Mouse (Mus musculus): ENCODE results near the gene Sppl2b. TPM values are rescaled to one million over a fixed set of nuclear protein-coding genes. Genes with fewer than 3 reads are reported as not detected.
"Not testable (repeated sequence)": the region's sequence is repeated elsewhere in the genome, so short reads cannot be mapped to it uniquely, and the experiment has no call there.

Sppl2b gene
- polyA plus RNA-seq, 1 experiment from 2014 or later = 17.7 TPM

DNA sequence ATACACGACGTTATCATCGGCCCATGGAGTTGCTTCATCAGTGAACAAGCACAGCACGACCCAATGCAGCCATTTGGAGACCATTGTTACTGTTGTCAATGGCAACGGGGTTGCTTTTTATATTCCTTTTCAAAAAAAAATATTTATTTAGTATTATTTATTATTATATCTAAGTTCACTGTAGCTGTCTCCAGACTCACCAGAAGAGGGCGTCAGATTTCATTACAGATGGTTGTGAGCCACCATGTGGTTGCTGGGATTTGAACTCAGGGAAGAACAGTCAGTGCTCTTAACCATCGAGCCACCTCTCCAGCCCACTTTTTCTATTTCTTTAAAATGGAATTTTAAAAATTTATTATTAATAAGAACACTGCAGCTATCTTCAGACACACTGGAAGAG lies 40.3 kb upstream of the Sppl2b start:
- Histone ChIP-seq H3K4me3 (ENCODE audit: low read depth, low read length) (no peak overlapping the region), H3K9ac (ENCODE audit: low read length) (no peak overlapping the region), H3K4me2 (replicated peaks; ENCODE audit: low read depth) (no peak overlapping the region), H3K9me3 (ENCODE audit: control insufficient read depth, low read length) (no peaks in the 10 kb centered on the region), H3K36me3 (ENCODE audit: control insufficient read depth, insufficient read depth, low read length) (no peaks in the 10 kb centered on the region), H3K27ac (replicated peaks) (no peak overlapping the region), H3K27me3 (ENCODE audit: control insufficient read depth, insufficient read depth, low read length) (no peaks in the 10 kb centered on the region), H3K4me1 (replicated peaks; ENCODE audit: control insufficient read depth, insufficient read depth) (no peaks in the 10 kb centered on the region)
- peak; percentile 25; the same call in 1 of the 2 replicates for TF ChIP-seq CTCF (IDR thresholded peaks at IDR 0.05; ENCODE audit: low read depth)
- TF ChIP-seq EP300 (optimal IDR thresholded peaks at IDR 0.05) = no peak
- DNase-seq (ENCODE audit: low spot score) = no peak
- 58% methylated on average over 7 of the region's 7 CpGs for WGBS
- ATAC-seq (ENCODE audit: low FRiP score, low TSS enrichment) = no peak

DNA sequence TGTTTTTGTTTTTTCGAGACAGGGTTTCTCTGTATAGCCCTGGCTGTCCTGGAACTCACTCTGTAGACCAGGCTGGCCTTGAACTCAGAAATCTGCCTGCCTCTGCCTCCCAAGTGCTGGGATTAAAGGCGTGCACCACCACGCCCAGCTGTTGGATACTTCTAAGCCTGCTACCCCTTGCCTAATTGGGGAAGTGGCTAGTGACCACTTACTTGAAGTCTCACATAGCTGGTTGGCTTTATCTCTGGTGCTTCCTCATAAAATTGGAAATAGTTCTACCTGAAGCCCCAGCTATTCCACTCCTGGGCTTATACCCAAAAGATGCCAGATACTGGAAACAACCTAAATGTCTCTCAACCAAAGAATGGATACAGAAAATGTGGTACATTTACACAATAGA lies 38.8 kb upstream of the Sppl2b start:
- H3K9me3 ChIP-seq (ENCODE audit: control insufficient read depth, low read length); H3K4me1 ChIP-seq (replicated peaks; ENCODE audit: control insufficient read depth, insufficient read depth); H3K4me3 ChIP-seq (ENCODE audit: low read depth, low read length); H3K4me2 ChIP-seq (replicated peaks; ENCODE audit: low read depth); H3K27me3 ChIP-seq (ENCODE audit: control insufficient read depth, insufficient read depth, low read length); H3K9ac ChIP-seq (ENCODE audit: low read length); H3K36me3 ChIP-seq (ENCODE audit: control insufficient read depth, insufficient read depth, low read length); ATAC-seq (ENCODE audit: low FRiP score, low TSS enrichment); DNase-seq (ENCODE audit: low spot score); H3K27ac ChIP-seq (replicated peaks): not testable (repeated sequence)
- WGBS = 71% methylated on average over 3 of the region's 3 CpGs

DNA sequence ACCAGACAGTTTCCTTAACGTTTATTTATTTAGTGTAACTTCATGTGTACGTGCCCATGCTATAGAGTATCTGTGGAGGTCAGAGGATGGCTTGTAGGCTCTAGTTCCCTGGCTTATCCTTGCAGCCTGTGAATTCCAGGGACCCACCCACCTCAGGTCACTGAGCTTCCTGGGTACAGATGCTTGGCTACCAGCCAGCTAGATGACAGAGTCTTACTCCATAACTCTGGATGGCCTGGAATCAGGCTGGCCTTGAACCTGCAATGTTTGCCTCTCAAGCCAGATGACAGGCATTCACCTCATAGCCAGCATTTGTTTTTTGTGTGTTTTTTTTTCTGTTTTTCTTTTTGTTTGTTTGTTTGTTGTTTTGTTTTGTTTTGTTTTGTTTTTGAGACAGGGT lies 37.9 kb upstream of the Sppl2b start:
- Histone ChIP-seq H3K4me3 (ENCODE audit: low read depth, low read length) (no peak overlapping the region), H3K27me3 (ENCODE audit: control insufficient read depth, insufficient read depth, low read length) (no peaks in the 10 kb centered on the region), H3K9ac (ENCODE audit: low read length) (no peak overlapping the region), H3K27ac (replicated peaks) (no peak overlapping the region), H3K4me2 (replicated peaks; ENCODE audit: low read depth) (no peak overlapping the region), H3K9me3 (ENCODE audit: control insufficient read depth, low read length) (no peaks in the 10 kb centered on the region), H3K36me3 (ENCODE audit: control insufficient read depth, insufficient read depth, low read length) (no peaks in the 10 kb centered on the region), H3K4me1 (replicated peaks; ENCODE audit: control insufficient read depth, insufficient read depth) (no peaks in the 10 kb centered on the region)
- no peak for ATAC-seq (ENCODE audit: low FRiP score, low TSS enrichment)
- WGBS = 51% methylated on average over 2 of the region's 2 CpGs
- peak; percentile 18 for DNase-seq (ENCODE audit: low spot score)
- TF ChIP-seq EP300 (optimal IDR thresholded peaks at IDR 0.05) (no peak), CTCF (IDR thresholded peaks at IDR 0.05; ENCODE audit: low read depth) (no peak)

DNA sequence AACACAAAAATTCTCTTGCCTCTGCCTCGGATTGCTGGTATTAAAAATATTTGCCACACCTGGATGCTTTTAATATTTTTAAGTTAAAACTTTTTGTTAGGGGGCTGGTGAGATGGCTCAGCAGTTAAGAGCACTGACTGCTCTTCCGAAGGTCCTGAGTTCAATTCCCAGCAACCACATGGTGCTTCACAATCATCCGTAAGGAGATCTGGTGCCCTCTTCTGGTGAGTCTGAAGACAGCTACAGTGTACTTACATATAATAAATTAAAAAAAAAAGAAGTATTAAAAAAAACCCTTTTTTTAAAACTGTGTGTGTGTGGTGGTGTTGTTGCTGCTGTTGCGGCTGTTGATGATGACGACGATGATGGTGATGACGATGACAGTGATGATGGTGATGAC lies 37.1 kb upstream of the Sppl2b start:
- H3K27ac ChIP-seq (replicated peaks); ATAC-seq (ENCODE audit: low FRiP score, low TSS enrichment); DNase-seq (ENCODE audit: low spot score); H3K9me3 ChIP-seq (ENCODE audit: control insufficient read depth, low read length); H3K36me3 ChIP-seq (ENCODE audit: control insufficient read depth, insufficient read depth, low read length); H3K4me1 ChIP-seq (replicated peaks; ENCODE audit: control insufficient read depth, insufficient read depth); H3K4me3 ChIP-seq (ENCODE audit: low read depth, low read length); H3K9ac ChIP-seq (ENCODE audit: low read length); H3K27me3 ChIP-seq (ENCODE audit: control insufficient read depth, insufficient read depth, low read length); H3K4me2 ChIP-seq (replicated peaks; ENCODE audit: low read depth): not testable (repeated sequence)
- TF ChIP-seq CTCF (IDR thresholded peaks at IDR 0.05; ENCODE audit: low read depth) = peak; percentile 60
- 80% methylated on average over 7 of the region's 7 CpGs for WGBS

DNA sequence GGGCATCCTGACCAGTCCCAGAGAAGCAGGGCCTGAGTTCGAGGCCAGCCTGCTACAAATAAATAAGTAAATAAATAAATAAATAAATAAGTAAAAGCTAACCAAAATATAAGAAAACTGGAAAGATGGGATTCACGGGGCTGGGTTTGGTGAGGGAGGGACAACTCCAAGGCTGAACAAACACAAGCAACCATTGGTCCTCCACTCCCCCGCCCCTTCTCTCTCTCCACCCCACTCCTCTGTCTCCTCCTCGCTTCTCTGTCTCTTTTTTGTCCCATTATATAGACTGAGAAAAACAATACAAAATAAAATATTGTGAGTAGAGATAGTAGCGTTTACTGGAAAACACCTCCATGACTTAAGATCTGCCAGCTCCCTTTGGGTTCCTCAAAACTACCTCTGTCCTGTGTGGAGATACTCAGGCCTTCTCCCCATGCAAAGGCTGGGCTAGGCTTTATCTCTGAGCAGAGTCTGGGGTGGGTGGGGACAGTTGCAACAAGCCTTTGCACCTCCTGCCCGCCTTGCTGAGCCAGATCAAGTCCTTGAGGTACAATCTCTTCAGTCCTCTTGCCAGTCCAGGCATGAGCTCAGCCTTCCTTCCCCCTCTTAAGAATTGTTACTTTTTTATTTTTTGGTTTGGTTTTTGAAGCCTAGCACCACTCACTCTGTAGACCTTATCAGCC lies 36.3 kb upstream of the Sppl2b start:
- 45% methylated on average over 6 of the region's 6 CpGs for WGBS

DNA sequence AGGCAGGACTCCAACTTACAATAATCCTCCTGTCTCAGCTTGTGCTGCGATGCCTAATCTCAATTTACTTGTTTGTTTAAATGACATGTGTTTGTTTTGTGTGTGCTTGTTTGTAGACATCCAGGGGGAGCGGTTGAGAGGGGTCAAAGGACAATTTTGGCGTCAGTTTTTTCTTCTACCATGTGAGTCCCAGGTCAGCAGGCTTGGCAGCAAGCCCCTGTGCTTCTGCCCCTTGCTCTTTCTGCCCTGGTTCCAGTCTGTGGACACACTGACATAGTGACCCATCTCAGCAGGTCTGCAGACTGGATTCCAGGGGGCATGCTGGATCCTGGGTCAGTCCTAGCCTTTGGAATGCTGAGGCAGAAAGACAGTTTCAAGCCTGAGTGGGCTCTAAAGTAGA lies 35.7 kb upstream of the Sppl2b start:
- H3K9me3 ChIP-seq (ENCODE audit: control insufficient read depth, low read length) = no peaks in the 10 kb centered on the region
- no peak overlapping the region for H3K27ac ChIP-seq (replicated peaks)
- whole genome bisulfite sequencing = 33% methylated on average over 3 of the region's 3 CpGs
- no peaks in the 10 kb centered on the region for H3K4me1 ChIP-seq (replicated peaks; ENCODE audit: control insufficient read depth, insufficient read depth)
- H3K27me3 ChIP-seq (ENCODE audit: control insufficient read depth, insufficient read depth, low read length) = no peaks in the 10 kb centered on the region
- no peak overlapping the region for H3K4me2 ChIP-seq (replicated peaks; ENCODE audit: low read depth)
- no peak overlapping the region for H3K4me3 ChIP-seq (ENCODE audit: low read depth, low read length)
- DNase-seq (ENCODE audit: low spot score) = no peak
- no peaks in the 10 kb centered on the region for H3K36me3 ChIP-seq (ENCODE audit: control insufficient read depth, insufficient read depth, low read length)
- no peak overlapping the region for H3K9ac ChIP-seq (ENCODE audit: low read length)
- no peak for ATAC-seq (ENCODE audit: low FRiP score, low TSS enrichment)
- TF ChIP-seq EP300 (optimal IDR thresholded peaks at IDR 0.05) (no peak), CTCF (IDR thresholded peaks at IDR 0.05; ENCODE audit: low read depth) (no peak)

More for the DNA sequence above, 36.3 kb upstream of the Sppl2b start:
- no peak for DNase-seq (ENCODE audit: low spot score)
- Histone ChIP-seq H3K4me3 (ENCODE audit: low read depth, low read length) (no peak overlapping the region), H3K9me3 (ENCODE audit: control insufficient read depth, low read length) (no peaks in the 10 kb centered on the region), H3K27ac (replicated peaks) (no peak overlapping the region), H3K4me2 (replicated peaks; ENCODE audit: low read depth) (no peak overlapping the region), H3K27me3 (ENCODE audit: control insufficient read depth, insufficient read depth, low read length) (no peaks in the 10 kb centered on the region), H3K36me3 (ENCODE audit: control insufficient read depth, insufficient read depth, low read length) (no peaks in the 10 kb centered on the region), H3K4me1 (replicated peaks; ENCODE audit: control insufficient read depth, insufficient read depth) (no peaks in the 10 kb centered on the region), H3K9ac (ENCODE audit: low read length) (no peak overlapping the region)
- no peak for TF ChIP-seq EP300 (optimal IDR thresholded peaks at IDR 0.05)
- no peak for TF ChIP-seq CTCF (IDR thresholded peaks at IDR 0.05; ENCODE audit: low read depth)
- ATAC-seq (ENCODE audit: low FRiP score, low TSS enrichment) = no peak

Data from stomach, postnatal 0 days (tissue).